Mouse (Mus musculus) forebrain, embryonic 14.5 days (tissue): ENCODE results near the gene Por. TPM values are rescaled to one million over a fixed set of nuclear protein-coding genes. Genes with fewer than 3 reads are reported as not detected.
A peak's percentile ranks its signal among the peaks of the same experiment; 100 is the strongest.

Experiments used
- ATAC-seq: fragments of 200-750 bp; cut with Nextera tagmentation; 2 replicates; pipeline ENCODE4 v1.8.0; 2017; ENCODE audit warnings: mild to moderate bottlenecking, moderate library complexity
- DNase-seq: peaks from one replicate; pipeline ENCODE4 v3.0.0-alpha.2; 2015; ENCODE audit warnings: low spot score
- H3K27ac ChIP-seq: fragments of 300-500 bp; sonication (generic); 2 replicates; pipeline ENCODE4 v1.5.1; 2014; ENCODE audit warnings: low read depth, mild to moderate bottlenecking, control low read depth, low read length, moderate library complexity
- H3K27me3 ChIP-seq: fragments of 300-500 bp; sonication (generic); replicated peaks from 2 replicates; pipeline ENCODE4 v1.6.1; 2014; ENCODE audit warnings: low read length, control low read depth, mixed read lengths; ENCODE audit not compliant: control insufficient read depth, insufficient read depth
- H3K36me3 ChIP-seq: fragments of 300-500 bp; sonication (generic); 2 replicates; pipeline ENCODE4 v1.6.1; 2014; ENCODE audit warnings: low read length, control low read depth; ENCODE audit not compliant: control insufficient read depth, insufficient read depth
- H3K4me1 ChIP-seq: fragments of 300-500 bp; sonication (generic); 2 replicates; pipeline ENCODE4 v1.6.1; 2014; ENCODE audit warnings: antibody characterized with exemption, low read length, control low read depth; ENCODE audit not compliant: control insufficient read depth, insufficient read depth
- H3K4me2 ChIP-seq: fragments of 300-500 bp; sonication (generic); 2 replicates; pipeline ENCODE4 v1.6.1; 2014; ENCODE audit warnings: mild to moderate bottlenecking, control low read depth, low read length
- H3K4me3 ChIP-seq: fragments of 300-500 bp; sonication (generic); 2 replicates; pipeline ENCODE4 v1.5.1; 2014; ENCODE audit warnings: low read depth, low read length, control low read depth
- H3K9ac ChIP-seq: fragments of 300-500 bp; sonication (generic); 2 replicates; pipeline ENCODE4 v1.6.1; 2014; ENCODE audit warnings: mild to moderate bottlenecking, low read length, control low read depth, moderate library complexity
- H3K9me3 ChIP-seq: fragments of 300-500 bp; sonication (generic); replicated peaks from 2 replicates; pipeline ENCODE4 v1.6.1; 2016; ENCODE audit warnings: low read length, control low read depth, mixed read lengths; ENCODE audit not compliant: control insufficient read depth
- WGBS: fragments of 180-500 bp; shearing (Covaris S2); extraction: QIAGEN DNeasy Blood & Tissue Kit; methylation state at CpG from one replicate; pipeline ENCODE4 v1.1.7; 2014; 5-methylcytosine and 5-hydroxymethylcytosine counted together
- polyA plus RNA-seq: library from polyadenylated mRNA; unstranded; fragments of >200 nt; fragmentation: Nextera tagmentation; extraction: Ambion mirVana; gene quantifications from 2 replicates; pipeline ENCODE4 v1.2.1, GENCODE M21; 2014

Por gene
- polyA plus RNA-seq, 1 experiment from 2014 or later, result 82.1 TPM

DNA sequence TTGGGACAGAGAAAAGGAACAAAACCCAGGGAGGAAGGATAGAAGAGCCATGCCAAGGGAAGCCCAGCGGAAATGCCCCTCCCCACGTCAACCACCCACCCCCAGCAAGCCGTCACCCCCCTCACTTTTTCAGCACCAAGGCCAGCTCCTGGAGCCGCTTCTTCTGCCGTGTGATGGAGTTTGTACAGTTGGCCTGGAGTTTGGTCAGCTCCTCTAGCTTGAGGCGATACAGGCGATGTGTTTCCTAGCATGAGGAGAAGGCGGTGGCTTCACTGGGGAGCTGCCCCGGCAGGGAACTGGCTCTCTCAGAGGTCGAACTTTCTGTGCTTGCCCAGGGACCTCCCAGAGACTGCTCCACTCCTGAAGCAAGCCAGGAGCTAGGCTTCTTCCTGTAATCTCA is 72.3 kb downstream of the Por start:
- Histone ChIP-seq H3K4me3 (no peak overlapping the region), H3K27ac (no peak overlapping the region)

GRCm38 (mm10) chr5:135742941-135743740 is 73.3 kb downstream of the Por start:
- peaks cover 7% of the 10 kb centered on the region for H3K4me1 ChIP-seq
- H3K27ac ChIP-seq, result no peak overlapping the region
- no peaks in the 10 kb centered on the region for H3K9me3 ChIP-seq
- ATAC-seq, result peak; percentile 38; the same call in 1 of the 2 replicates
- H3K4me2 ChIP-seq, result peak overlapping the region; percentile 84
- DNase-seq, result peak; percentile 41
- 22% methylated on average over 18 of the region's 18 CpGs for WGBS
- H3K9ac ChIP-seq, result peak overlapping the region; percentile 87
- H3K27me3 ChIP-seq, result no peaks in the 10 kb centered on the region
- H3K36me3 ChIP-seq, result peaks cover 17% of the 10 kb centered on the region; the same call in 1 of the 2 replicates
- H3K4me3 ChIP-seq, result peak overlapping the region; percentile 85

More for the DNA sequence above, 72.3 kb downstream of the Por start:
- no peak overlapping the region for H3K9ac ChIP-seq
- peaks cover 7% of the 10 kb centered on the region for H3K4me1 ChIP-seq
- DNase-seq, result no peak
- no peak overlapping the region for H3K4me2 ChIP-seq
- WGBS, result 73% methylated on average over 10 of the region's 10 CpGs
- ATAC-seq, result no peak
- H3K36me3 ChIP-seq, result peaks cover 24% of the 10 kb centered on the region; the same call in 1 of the 2 replicates
- no peaks in the 10 kb centered on the region for H3K9me3 ChIP-seq
- no peaks in the 10 kb centered on the region for H3K27me3 ChIP-seq

DNA sequence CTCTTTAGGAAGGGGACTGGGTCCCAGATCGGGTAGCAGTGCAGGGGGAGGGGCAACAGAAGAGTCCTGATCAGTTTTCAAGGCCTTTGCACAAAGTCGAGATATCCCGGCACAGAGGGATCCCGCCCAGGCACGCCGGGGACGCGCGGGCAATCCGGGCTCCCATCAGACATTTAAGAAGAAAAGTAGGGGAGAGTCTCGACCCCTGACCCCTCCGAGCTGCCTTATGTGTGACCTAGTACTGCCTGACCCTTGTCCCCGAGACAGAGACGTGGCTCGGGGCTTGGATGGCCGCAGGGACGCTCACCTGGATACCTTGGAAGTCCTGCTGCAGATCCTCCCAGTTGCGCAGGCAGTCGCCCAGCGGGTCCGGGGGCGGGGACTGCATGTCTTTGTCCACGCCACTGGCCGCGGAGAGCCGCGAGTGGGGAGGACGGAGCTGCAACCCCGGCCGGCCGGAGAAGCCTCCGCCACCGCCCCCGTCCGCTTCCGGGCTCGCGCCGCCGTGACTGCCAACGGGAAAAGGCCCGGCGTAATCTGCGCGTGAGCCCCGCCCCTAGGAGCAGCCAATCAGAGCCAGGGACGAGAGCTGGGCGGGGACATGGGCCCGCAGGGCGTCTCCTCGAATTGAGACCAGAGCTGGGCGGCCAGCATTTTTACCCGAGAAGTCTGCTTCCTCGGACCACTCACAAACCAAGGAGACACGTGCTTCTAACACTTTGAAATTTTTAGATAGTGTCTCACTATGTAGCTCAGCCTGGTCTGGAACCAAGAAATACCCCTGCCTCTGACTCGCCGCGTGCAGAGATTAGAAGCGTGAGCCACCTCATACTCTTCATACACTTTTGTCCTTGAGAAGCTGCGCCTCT is 74.1 kb downstream of the Por start, which contains the start of gene Tmem120a:
Gene Tmem120a (minus strand): TSS at position 708 of the 869 bp plus-strand sequence.
- ATAC-seq (peak; percentile 99), DNase-seq (peak; percentile 95)
- Histone ChIP-seq H3K4me2 (peak within 1 kb of the TSS; percentile 84), H3K4me1 (peaks cover 7% of the 10 kb centered on the region), H3K4me3 (peak within 1 kb of the TSS; percentile 85), H3K27me3 (no peaks in the 10 kb centered on the region), H3K36me3 (peaks cover 17% of the 10 kb centered on the region; the same call in 1 of the 2 replicates), H3K9ac (peak within 1 kb of the TSS; percentile 87), H3K9me3 (no peaks in the 10 kb centered on the region), H3K27ac (peak within 1 kb of the TSS; percentile 5; the same call in 1 of the 2 replicates)
- WGBS, result under 1% methylated on average over 59 of the region's 60 CpGs

GRCm38 (mm10) chr5:135744742-135745141 is 74.9 kb downstream of the Por start:
- ATAC-seq, result 0 out of 2 replicates have a peak, but pooled peaks have one; percentile 6
- 0 out of 2 replicates have a peak overlapping the region, but pooled peaks have one; percentile 5 for H3K27ac ChIP-seq
- H3K27me3 ChIP-seq, result no peaks in the 10 kb centered on the region
- peaks cover 13% of the 10 kb centered on the region; the same call in 1 of the 2 replicates for H3K36me3 ChIP-seq
- H3K9ac ChIP-seq, result peak overlapping the region; percentile 87
- H3K4me2 ChIP-seq, result peak overlapping the region; percentile 84
- 21% methylated on average over 12 of the region's 12 CpGs for WGBS
- H3K4me1 ChIP-seq, result peaks cover 7% of the 10 kb centered on the region
- H3K9me3 ChIP-seq, result no peaks in the 10 kb centered on the region
- H3K4me3 ChIP-seq, result peak overlapping the region; percentile 85
- no peak for DNase-seq

- WGBS, result 80% methylated on average over 1 of the region's 1 CpGs
- Histone ChIP-seq H3K9ac (no peak overlapping the region), H3K4me1 (no peaks in the 10 kb centered on the region), H3K27me3 (no peaks in the 10 kb centered on the region), H3K9me3 (no peaks in the 10 kb centered on the region), H3K36me3 (no peaks in the 10 kb centered on the region), H3K27ac (no peak overlapping the region), H3K4me2 (no peak overlapping the region), H3K4me3 (no peak overlapping the region)
- DNase-seq, result no peak
- no peak for ATAC-seq
Observed at GRCm38 (mm10) chr5:135751041-135751440, 81.2 kb downstream of the Por start.

GRCm38 (mm10) chr5:135751595-135751994 is 81.8 kb downstream of the Por start:
- 78% methylated on average over 2 of the region's 2 CpGs for WGBS
- DNase-seq (no peak), ATAC-seq (no peak)
- no peak overlapping the region for H3K27ac ChIP-seq
- no peak overlapping the region for H3K9ac ChIP-seq
- no peak overlapping the region for H3K4me3 ChIP-seq
- H3K27me3 ChIP-seq, result no peaks in the 10 kb centered on the region
- H3K9me3 ChIP-seq, result no peaks in the 10 kb centered on the region
- no peak overlapping the region for H3K4me2 ChIP-seq
- H3K4me1 ChIP-seq, result no peaks in the 10 kb centered on the region
- no peaks in the 10 kb centered on the region for H3K36me3 ChIP-seq

DNA sequence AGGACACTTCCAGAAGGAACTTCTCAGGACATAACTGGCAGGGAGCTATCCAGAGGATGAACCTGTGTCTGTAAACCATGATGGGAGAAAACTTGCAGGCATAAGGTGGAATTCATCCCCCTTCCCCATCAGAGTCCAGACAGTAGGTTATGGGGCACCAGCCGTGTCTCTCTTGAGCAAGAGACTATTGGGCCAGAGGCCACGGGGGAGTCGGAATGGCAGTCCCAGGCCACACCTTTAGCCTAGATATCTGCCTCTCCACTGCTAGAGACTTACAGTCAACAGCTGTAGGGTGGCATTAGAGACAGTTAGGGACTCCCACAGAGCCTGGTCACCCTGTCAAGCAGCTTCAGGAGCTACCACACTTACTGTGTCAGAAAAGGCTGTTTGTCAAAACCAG is 92.0 kb downstream of the Por start:
- no peaks in the 10 kb centered on the region for H3K4me1 ChIP-seq
- no peaks in the 10 kb centered on the region for H3K27me3 ChIP-seq
- no peak overlapping the region for H3K4me2 ChIP-seq
- DNase-seq, result no peak
- no peaks in the 10 kb centered on the region for H3K36me3 ChIP-seq
- no peak overlapping the region for H3K9ac ChIP-seq
- no peaks in the 10 kb centered on the region for H3K9me3 ChIP-seq
- no peak overlapping the region for H3K27ac ChIP-seq
- 86% methylated on average over 3 of the region's 3 CpGs for WGBS
- no peak for ATAC-seq
- no peak overlapping the region for H3K4me3 ChIP-seq

- Histone ChIP-seq H3K4me2 (no peak overlapping the region), H3K4me1 (no peaks in the 10 kb centered on the region), H3K9ac (no peak overlapping the region), H3K27me3 (no peaks in the 10 kb centered on the region), H3K36me3 (no peaks in the 10 kb centered on the region), H3K4me3 (no peak overlapping the region), H3K27ac (no peak overlapping the region), H3K9me3 (no peaks in the 10 kb centered on the region)
- WGBS, result 3% methylated on average over 7 of the region's 7 CpGs
- peak; percentile 90 for DNase-seq
- 0 out of 2 replicates have a peak, but pooled peaks have one; percentile 23 for ATAC-seq
Observed at GRCm38 (mm10) chr5:135763526-135763925, 93.7 kb downstream of the Por start.
